13 mouse cellular contexts compared by ENCODE assay signal in genomic region chr13:52345375-52346026, GRCm38 (mm10).
DNase-seq lines count a peak whose midpoint lies in the region; ATAC-seq and TF ChIP-seq lines count a peak whose summit lies in the region.
"Had no signal": no experiment of that assay in that cellular context is flagged by ENCODE, and none has a peak within 500 bp of the region (broad histone marks: within the 10 kb centered on the region; RNA-seq: fewer than 3 reads in every experiment).

No protein-coding gene starts in this region.

- no peaks in the 10 kb centered on the region for H3K36me3 ChIP-seq in hindbrain, postnatal 0 days (ENCODE audit: insufficient read depth, low read length)
- no peaks in the 10 kb centered on the region for H3K36me3 ChIP-seq in hindbrain, embryonic 14.5 days (replicated peaks; ENCODE audit: control insufficient read depth, insufficient read depth)
- no peaks in the 10 kb centered on the region for H3K36me3 ChIP-seq in hindbrain, embryonic 13.5 days
- H3K36me3 ChIP-seq: embryonic facial prominence, embryonic 10.5 days; forebrain, embryonic 10.5 days; intestine, embryonic 15.5 days; liver, embryonic 13.5 days had no signal

- H3K9me3 ChIP-seq in hindbrain, postnatal 0 days (ENCODE audit: low read length), result no peaks in the 10 kb centered on the region
- H3K9me3 ChIP-seq in hindbrain, embryonic 14.5 days (ENCODE audit: control insufficient read depth, low read length), result no peaks in the 10 kb centered on the region
- no peaks in the 10 kb centered on the region for H3K9me3 ChIP-seq in hindbrain, embryonic 13.5 days
- H3K9me3 ChIP-seq: embryonic facial prominence, embryonic 10.5 days; forebrain, embryonic 10.5 days; intestine, embryonic 15.5 days; liver, embryonic 13.5 days had no signal

- peak; percentile 66; the same call in 1 of the 2 replicates for ATAC-seq in hindbrain, postnatal 0 days
- no peak for ATAC-seq in hindbrain, embryonic 14.5 days (ENCODE audit: low FRiP score)
- no peak for ATAC-seq in CD4-positive, CD25-positive, alpha-beta regulatory T cell, adult 4 months
- ATAC-seq in hindbrain, embryonic 13.5 days (ENCODE audit: low FRiP score), result no peak
- ATAC-seq: intestine, embryonic 15.5 days had no signal

- peak; percentile 63 for DNase-seq in hindbrain, postnatal 0 days (ENCODE audit: low spot score)
- DNase-seq in hindbrain, embryonic 14.5 days (ENCODE audit: low spot score), result no peak
- peak; percentile 36 for DNase-seq in right cerebral cortex, adult 18-20 months
- no peak for DNase-seq in right cerebral cortex, postnatal 14 days
- DNase-seq in cerebellum, adult 9-11 months, result peak; percentile 62
- DNase-seq: gastrocnemius, postnatal 10 days; kidney, postnatal 36 days; liver, embryonic 13.5 days had no signal

- H3K4me3 ChIP-seq in hindbrain, postnatal 0 days (ENCODE audit: low read length), result no peak overlapping the region
- no peak overlapping the region for H3K4me3 ChIP-seq in hindbrain, embryonic 14.5 days (replicated peaks; ENCODE audit: low read length)
- H3K4me3 ChIP-seq in hindbrain, embryonic 13.5 days, result no peak overlapping the region
- H3K4me3 ChIP-seq: embryonic facial prominence, embryonic 10.5 days; forebrain, embryonic 10.5 days; intestine, embryonic 15.5 days; liver, embryonic 13.5 days had no signal

- no peak for TF ChIP-seq CTCF in hindbrain, postnatal 0 days (IDR thresholded peaks at IDR 0.05; ENCODE audit: low read depth)

- H3K4me1 ChIP-seq in hindbrain, postnatal 0 days (ENCODE audit: insufficient read depth, low read length), result 0 out of 2 replicates have a peak, but pooled peaks cover 4% of the 10 kb centered on the region
- H3K4me1 ChIP-seq in hindbrain, embryonic 14.5 days (replicated peaks; ENCODE audit: control insufficient read depth, insufficient read depth, low read length), result no peaks in the 10 kb centered on the region
- 0 out of 2 replicates have a peak, but pooled peaks cover 5% of the 10 kb centered on the region for H3K4me1 ChIP-seq in hindbrain, embryonic 13.5 days (replicated peaks)
- H3K4me1 ChIP-seq: embryonic facial prominence, embryonic 10.5 days; forebrain, embryonic 10.5 days; intestine, embryonic 15.5 days; liver, embryonic 13.5 days had no signal

- no peak overlapping the region for H3K9ac ChIP-seq in hindbrain, postnatal 0 days (replicated peaks; ENCODE audit: low read length)
- no peak overlapping the region for H3K9ac ChIP-seq in hindbrain, embryonic 14.5 days
- H3K9ac ChIP-seq in hindbrain, embryonic 13.5 days, result no peak overlapping the region
- H3K9ac ChIP-seq: intestine, embryonic 15.5 days; liver, embryonic 13.5 days had no signal

- WGBS in hindbrain, postnatal 0 days, result 50% methylated on average over 13 of the region's 13 CpGs
- 69% methylated on average over 13 of the region's 13 CpGs for WGBS in hindbrain, embryonic 14.5 days
- 67% methylated on average over 13 of the region's 13 CpGs for WGBS in hindbrain, embryonic 13.5 days

- no peak overlapping the region for H3K4me2 ChIP-seq in hindbrain, postnatal 0 days (ENCODE audit: low read depth, low read length)
- H3K4me2 ChIP-seq in hindbrain, embryonic 14.5 days (replicated peaks), result no peak overlapping the region
- H3K4me2 ChIP-seq in hindbrain, embryonic 13.5 days, result no peak overlapping the region
- H3K4me2 ChIP-seq: intestine, embryonic 15.5 days; liver, embryonic 13.5 days had no signal

- no peaks in the 10 kb centered on the region for H3K27me3 ChIP-seq in hindbrain, postnatal 0 days (ENCODE audit: insufficient read depth, low read length)
- no peaks in the 10 kb centered on the region for H3K27me3 ChIP-seq in hindbrain, embryonic 14.5 days (ENCODE audit: control insufficient read depth, insufficient read depth, low read length)
- H3K27me3 ChIP-seq in hindbrain, embryonic 13.5 days, result 0 out of 2 replicates have a peak, but pooled peaks cover 3% of the 10 kb centered on the region
- H3K27me3 ChIP-seq: intestine, embryonic 15.5 days; liver, embryonic 13.5 days had no signal

- H3K27ac ChIP-seq in hindbrain, postnatal 0 days, result no peak overlapping the region
- no peak overlapping the region for H3K27ac ChIP-seq in hindbrain, embryonic 14.5 days
- H3K27ac ChIP-seq in hindbrain, embryonic 13.5 days, result no peak overlapping the region
- H3K27ac ChIP-seq: embryonic facial prominence, embryonic 10.5 days; forebrain, embryonic 10.5 days; intestine, embryonic 15.5 days; liver, embryonic 13.5 days had no signal

Comparison
In these comparisons a context has a peak if more than half of its experiments do, and no peak if none do; other contexts are left out.
1. DNase-seq: peak in hindbrain, postnatal 0 days (single experiment), right cerebral cortex, adult 18-20 months (single experiment) and cerebellum, adult 9-11 months (single experiment); none in hindbrain, embryonic 14.5 days (single experiment) and right cerebral cortex, postnatal 14 days (single experiment).